Mouse (Mus musculus) ES-Bruce4 (cell line): Measurements from ENCODE around the gene Rpusd3.

Experiments used
- CTCF ChIP-seq: IDR thresholded peaks from one replicate; pipeline ENCODE4 v1.8.1; 2011; ENCODE audit warnings: low read depth, low read length
- EP300 ChIP-seq: IDR thresholded peaks from 2 replicates; pipeline ENCODE4 v1.6.1; 2011; ENCODE audit warnings: low read depth, low read length; ENCODE audit not compliant: insufficient read depth
- POLR2A ChIP-seq: IDR thresholded peaks from one replicate; pipeline ENCODE4 v1.8.1; 2011; ENCODE audit warnings: low read length; ENCODE audit not compliant: insufficient read depth

- TF ChIP-seq CTCF (no peak), EP300 (no peak), POLR2A (no peak)
Measured at GRCm38 (mm10) chr6:113442087-113442441, 22.9 kb upstream of the Rpusd3 start.
